ENCODE assay signal across 14 mouse cellular contexts in genomic region chr1:40275285-40276013, GRCm38 (mm10). TPM values are rescaled to one million over a fixed set of nuclear protein-coding genes. Genes with fewer than 3 reads are reported as not detected.
DNase-seq lines count a peak whose midpoint lies in the region; ATAC-seq lines count a peak whose summit lies in the region.
"Had no signal": no experiment of that assay in that cellular context is flagged by ENCODE, and none has a peak within 500 bp of the region (broad histone marks: within the 10 kb centered on the region; RNA-seq: fewer than 3 reads in every experiment).

No protein-coding gene starts in this region.

- peak; percentile 46 for ATAC-seq in frontal cortex, adult (ENCODE audit: low TSS enrichment)
- ATAC-seq in kidney, embryonic 14.5 days (ENCODE audit: low FRiP score, low TSS enrichment) = no peak
- ATAC-seq in intestine, embryonic 16.5 days = peak; percentile 46; the same call in 1 of the 2 replicates
- no peak for ATAC-seq in inflammation-experienced regulatory T-cells, adult 6 months
- ATAC-seq: midbrain, embryonic 16.5 days had no signal

- H3K4me1 ChIP-seq in kidney, embryonic 14.5 days (ENCODE audit: control insufficient read depth, insufficient read depth, low read length) = no peaks in the 10 kb centered on the region
- H3K4me1 ChIP-seq in intestine, embryonic 16.5 days (ENCODE audit: control insufficient read depth, insufficient read depth, low read length) = no peaks in the 10 kb centered on the region; the same call in 1 of the 2 replicates
- H3K4me1 ChIP-seq: limb, embryonic 12.5 days; neural tube, embryonic 12.5 days had no signal

- H3K4me2 ChIP-seq in kidney, embryonic 14.5 days (replicated peaks; ENCODE audit: low read depth, low read length) = no peak overlapping the region
- H3K4me2 ChIP-seq in intestine, embryonic 16.5 days (ENCODE audit: low read depth, low read length) = no peak overlapping the region
- H3K4me2 ChIP-seq: heart, embryonic 15.5 days; limb, embryonic 12.5 days; neural tube, embryonic 12.5 days had no signal

- H3K27ac ChIP-seq in kidney, embryonic 14.5 days (ENCODE audit: low read depth, low read length) = no peak overlapping the region
- peak overlapping the region; percentile 36; the same call in 1 of the 2 replicates for H3K27ac ChIP-seq in intestine, embryonic 16.5 days (ENCODE audit: low read length)
- H3K27ac ChIP-seq: heart, embryonic 15.5 days; limb, embryonic 12.5 days; neural tube, embryonic 12.5 days had no signal

- H3K36me3 ChIP-seq in kidney, embryonic 14.5 days (ENCODE audit: control insufficient read depth, insufficient read depth, low read length) = no peaks in the 10 kb centered on the region
- H3K36me3 ChIP-seq in intestine, embryonic 16.5 days (ENCODE audit: control insufficient read depth, insufficient read depth, low read length) = no peaks in the 10 kb centered on the region
- H3K36me3 ChIP-seq: heart, embryonic 15.5 days; limb, embryonic 12.5 days; neural tube, embryonic 12.5 days had no signal

- no peak overlapping the region for H3K4me3 ChIP-seq in kidney, embryonic 14.5 days (ENCODE audit: low read length)
- H3K4me3 ChIP-seq in intestine, embryonic 16.5 days (ENCODE audit: low read length) = no peak overlapping the region
- H3K4me3 ChIP-seq: heart, embryonic 15.5 days; limb, embryonic 12.5 days; neural tube, embryonic 12.5 days had no signal

- no peak overlapping the region for H3K9ac ChIP-seq in kidney, embryonic 14.5 days (ENCODE audit: low read depth, low read length)
- no peak overlapping the region for H3K9ac ChIP-seq in intestine, embryonic 16.5 days (ENCODE audit: low read depth, low read length)
- H3K9ac ChIP-seq: heart, embryonic 15.5 days; limb, embryonic 12.5 days; neural tube, embryonic 12.5 days had no signal

- WGBS in kidney, embryonic 14.5 days = 74% methylated on average over 10 of the region's 10 CpGs
- WGBS in intestine, embryonic 16.5 days = 60% methylated on average over 10 of the region's 10 CpGs

- no peaks in the 10 kb centered on the region for H3K9me3 ChIP-seq in kidney, embryonic 14.5 days (ENCODE audit: control insufficient read depth, low read length)
- H3K9me3 ChIP-seq in intestine, embryonic 16.5 days (ENCODE audit: control insufficient read depth, low read length) = no peaks in the 10 kb centered on the region
- H3K9me3 ChIP-seq: heart, embryonic 15.5 days; limb, embryonic 12.5 days; neural tube, embryonic 12.5 days had no signal

- H3K27me3 ChIP-seq in kidney, embryonic 14.5 days (ENCODE audit: control insufficient read depth, insufficient read depth, low read length) = no peaks in the 10 kb centered on the region
- H3K27me3 ChIP-seq in intestine, embryonic 16.5 days (replicated peaks; ENCODE audit: control insufficient read depth, insufficient read depth, low read length) = no peaks in the 10 kb centered on the region
- H3K27me3 ChIP-seq: heart, embryonic 15.5 days; limb, embryonic 12.5 days; neural tube, embryonic 12.5 days had no signal

- DNase-seq in frontal cortex, adult 2 months (ENCODE audit: extremely low spot score in 1 of 2, low spot score in 1 of 2) = no peak
- DNase-seq in kidney, adult 9 months = peak; percentile 24
- DNase-seq in 3134 (ENCODE audit: extremely low read depth, insufficient read length, low spot score) = peak; percentile 73
- no peak for DNase-seq in adrenal gland, adult (ENCODE audit: inconsistent age in 2 of 2, low spot score in 1 of 2)
- DNase-seq: cerebellum, postnatal 25 days; thymus, postnatal 4 days had no signal

RNA-seq across cellular contexts. Expression of gene Il1rl2, which starts 49.0 kb away (rescaled TPM):
- 0.48 and 0.88 TPM in 2 replicates for polyA plus RNA-seq in frontal cortex, adult 2 months (2012; rRNA removed)
- polyA plus RNA-seq in kidney, embryonic 14.5 days (2014; fragmentation: Nextera tagmentation; extraction: Ambion mirVana) = 3.2 and 5.2 TPM in 2 replicates
- 4.4 and 5.2 TPM in 2 replicates for polyA plus RNA-seq in intestine, embryonic 16.5 days (2015; fragmentation: Nextera tagmentation; extraction: Ambion mirVana)
- polyA plus RNA-seq in inflammation-experienced regulatory T-cells, adult 6 months (2017; shearing (Covaris generic)) = 1 to 10 TPM; 1.4 to 2.7 (median 2.0) TPM

RNA-seq across cellular contexts. Expression of gene Il1r1, which starts 50.6 kb away (rescaled TPM):
- polyA plus RNA-seq in frontal cortex, adult 2 months (2012; rRNA removed) = 1.4 and 1.6 TPM in 2 replicates
- polyA plus RNA-seq in kidney, embryonic 14.5 days (2014; fragmentation: Nextera tagmentation; extraction: Ambion mirVana) = 2.5 and 4.2 TPM in 2 replicates
- 5.0 and 5.4 TPM in 2 replicates for polyA plus RNA-seq in intestine, embryonic 16.5 days (2015; fragmentation: Nextera tagmentation; extraction: Ambion mirVana)
- 1 to 10 TPM in 1 of 3 experiments, under 1 TPM in 2; 0.63 to 3.1 (median 0.67) TPM for polyA plus RNA-seq in inflammation-experienced regulatory T-cells, adult 6 months (2017; shearing (Covaris generic))

Comparison
In these comparisons a context has a peak if more than half of its experiments do, and no peak if none do; other contexts are left out.
1. ATAC-seq: peak in frontal cortex, adult (single experiment) and intestine, embryonic 16.5 days (single experiment); none in kidney, embryonic 14.5 days (single experiment) and inflammation-experienced regulatory T-cells, adult 6 months (single experiment).
2. DNase-seq: peak in kidney, adult 9 months (single experiment) and 3134 (single experiment); none in frontal cortex, adult 2 months (0 of 2) and adrenal gland, adult (0 of 2).